Mouse (Mus musculus) MEL (cell line): Measurements from ENCODE around the gene Elobl. TPM values are rescaled to one million over a fixed set of nuclear protein-coding genes. Genes with fewer than 3 reads are reported as not detected.

Experiments
- DNase-seq: peaks from one replicate; pipeline ENCODE4 v3.0.0; 2011; ENCODE audit warnings: low read depth, low spot score
- H3K27ac ChIP-seq: 2 replicates; pipeline ENCODE4 v1.5.1; 2012; ENCODE audit warnings: low read depth, mild to moderate bottlenecking, control low read depth, low read length, moderate library complexity; ENCODE audit not compliant: control insufficient read depth
- H3K27me3 ChIP-seq, 2 experiments: fragments of 150-350 bp in 1 of 2; sonication (generic) in 1 of 2; 2 replicates each; pipeline ENCODE4 v1.6.1; 2012; ENCODE audit warnings: low read length in 2 of 2, mild to moderate bottlenecking in 2 of 2, improper control_type of control experiment in 1 of 2, moderate library complexity in 1 of 2; ENCODE audit not compliant: insufficient read depth in 2 of 2, control insufficient read depth in 1 of 2
- H3K36me3 ChIP-seq, 2 experiments: 2 replicates each; pipeline ENCODE4 v1.6.1; 2012 to 2014; ENCODE audit warnings: low read length in 2 of 2, improper control_type of control experiment in 1 of 2, inconsistent platforms in 1 of 2, mild to moderate bottlenecking in 1 of 2; ENCODE audit not compliant: insufficient read depth in 2 of 2, control insufficient read depth in 1 of 2
- H3K4me1 ChIP-seq, 2 experiments: fragments of 150-350 bp in 1 of 2; sonication (generic) in 1 of 2; 2 replicates each; pipeline ENCODE4 v1.6.1; 2012; ENCODE audit warnings: low read length in 2 of 2, improper control_type of control experiment in 1 of 2, mild to moderate bottlenecking in 1 of 2; ENCODE audit not compliant: insufficient read depth in 2 of 2, control insufficient read depth in 1 of 2
- H3K4me3 ChIP-seq, 2 experiments: fragments of 150-350 bp in 1 of 2; sonication (generic) in 1 of 2; 2 replicates each; pipeline ENCODE4 v1.5.1; 2012; ENCODE audit warnings: low read depth in 2 of 2, low read length in 2 of 2, mild to moderate bottlenecking in 2 of 2, moderate library complexity in 2 of 2, control low read depth in 1 of 2, improper control_type of control experiment in 1 of 2; ENCODE audit not compliant: control insufficient read depth in 1 of 2, insufficient read depth in 1 of 2
- H3K79me2 ChIP-seq: 2 replicates; pipeline ENCODE4 v1.6.1; 2012; ENCODE audit warnings: mild to moderate bottlenecking, low read length, moderate library complexity; ENCODE audit not compliant: control insufficient read depth, poor library complexity, insufficient read depth
- H3K9ac ChIP-seq: 2 replicates; pipeline ENCODE4 v1.6.1; 2012; ENCODE audit warnings: low read depth, mild to moderate bottlenecking, control low read depth, low read length, moderate library complexity; ENCODE audit not compliant: control insufficient read depth, poor library complexity, severe bottlenecking
- H3K9me3 ChIP-seq: fragments of 150-350 bp; sonication (generic); replicated peaks from 2 replicates; pipeline ENCODE4 v1.6.1; 2012; ENCODE audit warnings: mild to moderate bottlenecking, low read length, improper control_type of control experiment, moderate library complexity; ENCODE audit not compliant: insufficient read depth
- BHLHE40 ChIP-seq: IDR thresholded peaks from 2 replicates; pipeline ENCODE4 v1.6.1; 2012; ENCODE audit warnings: low read depth, mild to moderate bottlenecking, inconsistent platforms, low read length, improper control_type of control experiment, borderline replicate concordance
- CHD1 ChIP-seq: IDR thresholded peaks from 2 replicates; pipeline ENCODE4 v1.6.1; 2012; ENCODE audit warnings: low read depth, mild to moderate bottlenecking, inconsistent platforms, low read length, improper control_type of control experiment
- CTCF ChIP-seq, 3 experiments: IDR thresholded peaks in 2 of 3; conservative IDR thresholded peaks in 1 of 3; 2 replicates each; pipeline ENCODE4 v1.5.1; 2011 to 2012; ENCODE audit warnings: low read length in 3 of 3, low read depth in 2 of 3, mild to moderate bottlenecking in 2 of 3, improper control_type of control experiment in 1 of 3, inconsistent platforms in 1 of 3, mixed read lengths in 1 of 3, moderate library complexity in 1 of 3; ENCODE audit not compliant: control insufficient read depth in 1 of 3, insufficient read depth in 1 of 3, poor library complexity in 1 of 3, severe bottlenecking in 1 of 3
- E2F4 ChIP-seq: IDR thresholded peaks from 2 replicates; pipeline ENCODE4 v1.6.1; 2011; ENCODE audit warnings: low read depth, low read length, improper control_type of control experiment, borderline replicate concordance
- ELF1 ChIP-seq: IDR thresholded peaks from 2 replicates; pipeline ENCODE4 v1.6.1; 2014; ENCODE audit warnings: low read depth, mild to moderate bottlenecking, inconsistent platforms, low read length, improper control_type of control experiment, moderate library complexity
- EP300 ChIP-seq, 2 experiments: IDR thresholded peaks; 2 replicates each; pipeline ENCODE4 v1.6.1; 2011; ENCODE audit warnings: improper control_type of control experiment in 2 of 2, low read length in 2 of 2, low read depth in 1 of 2, mild to moderate bottlenecking in 1 of 2
- ETS1 ChIP-seq: IDR thresholded peaks from 2 replicates; pipeline ENCODE4 v1.6.1; 2012; ENCODE audit warnings: low read depth, mild to moderate bottlenecking, inconsistent platforms, low read length, improper control_type of control experiment, moderate library complexity
- HCFC1 ChIP-seq: IDR thresholded peaks from 2 replicates; pipeline ENCODE4 v1.6.1; 2012; ENCODE audit warnings: low read depth, mild to moderate bottlenecking, inconsistent platforms, low read length, improper control_type of control experiment, moderate library complexity
- KAT2A ChIP-seq: conservative IDR thresholded peaks from 2 replicates; pipeline ENCODE4 v1.6.1; 2012; ENCODE audit warnings: low read depth, low read length, improper control_type of control experiment, inconsistent platforms
- MAFK ChIP-seq: IDR thresholded peaks from 2 replicates; pipeline ENCODE4 v1.6.1; 2011; ENCODE audit warnings: low read depth, mild to moderate bottlenecking, low read length, improper control_type of control experiment, borderline replicate concordance
- MAX ChIP-seq: IDR thresholded peaks from 2 replicates; pipeline ENCODE4 v1.6.1; 2011; ENCODE audit warnings: low read length, improper control_type of control experiment
- MAZ ChIP-seq: IDR thresholded peaks from 2 replicates; pipeline ENCODE4 v1.6.1; 2012; ENCODE audit warnings: low read depth, mild to moderate bottlenecking, inconsistent platforms, low read length, improper control_type of control experiment
- MXI1 ChIP-seq: IDR thresholded peaks from 2 replicates; pipeline ENCODE4 v1.6.1; 2011; ENCODE audit warnings: mild to moderate bottlenecking, low read depth, low read length, improper control_type of control experiment
- NELFE ChIP-seq: IDR thresholded peaks from 2 replicates; pipeline ENCODE4 v1.6.1; 2011; ENCODE audit warnings: low read depth, low read length, improper control_type of control experiment
- NRF1 ChIP-seq: IDR thresholded peaks from 2 replicates; pipeline ENCODE4 v1.6.1; 2014; ENCODE audit warnings: low read depth, mild to moderate bottlenecking, inconsistent platforms, low read length, improper control_type of control experiment, moderate library complexity; ENCODE audit not compliant: poor library complexity, insufficient read depth, severe bottlenecking
- POLR2A ChIP-seq, 2 experiments: IDR thresholded peaks; 2 replicates each; pipeline ENCODE4 v1.6.1; 2011 to 2012; ENCODE audit warnings: low read length in 2 of 2, mild to moderate bottlenecking in 2 of 2, control low read depth in 1 of 2, improper control_type of control experiment in 1 of 2, low read depth in 1 of 2, moderate library complexity in 1 of 2; ENCODE audit not compliant: control insufficient read depth in 1 of 2, insufficient read depth in 1 of 2, poor library complexity in 1 of 2
- POLR2AphosphoS2 ChIP-seq: IDR thresholded peaks from 2 replicates; pipeline ENCODE4 v1.6.1; 2011; ENCODE audit warnings: low read length, improper control_type of control experiment
- SIN3A ChIP-seq: IDR thresholded peaks from 2 replicates; pipeline ENCODE4 v1.6.1; 2012; ENCODE audit warnings: low read length, improper control_type of control experiment, inconsistent platforms
- SMC3 ChIP-seq: IDR thresholded peaks from 2 replicates; pipeline ENCODE4 v1.6.1; 2011; ENCODE audit warnings: low read depth, low read length, improper control_type of control experiment
- TAL1 ChIP-seq: IDR thresholded peaks from 2 replicates; pipeline ENCODE4 v1.6.1; 2012; ENCODE audit warnings: mild to moderate bottlenecking, inconsistent platforms, low read length, moderate library complexity, mixed read lengths
- TBP ChIP-seq: IDR thresholded peaks from 2 replicates; pipeline ENCODE4 v1.8.0; 2011; ENCODE audit warnings: low read depth, low read length, improper control_type of control experiment
- TCF12 ChIP-seq: IDR thresholded peaks from 2 replicates; pipeline ENCODE4 v1.6.1; 2014; ENCODE audit warnings: low read depth, mild to moderate bottlenecking, inconsistent platforms, low read length, improper control_type of control experiment, moderate library complexity
- USF1 ChIP-seq: IDR thresholded peaks from 2 replicates; pipeline ENCODE4 v1.6.1; 2014; ENCODE audit warnings: low read depth, mild to moderate bottlenecking, inconsistent platforms, low read length, improper control_type of control experiment, moderate library complexity
- USF2 ChIP-seq, 2 experiments: IDR thresholded peaks; 2 replicates each; pipeline ENCODE4 v1.6.1; 2011 to 2012; ENCODE audit warnings: improper control_type of control experiment in 2 of 2, low read length in 2 of 2, borderline replicate concordance in 1 of 2, inconsistent platforms in 1 of 2, low read depth in 1 of 2, mild to moderate bottlenecking in 1 of 2; ENCODE audit not compliant: insufficient read depth in 1 of 2
- ZC3H11A ChIP-seq: IDR thresholded peaks from 2 replicates; pipeline ENCODE4 v1.6.1; 2012; ENCODE audit warnings: low read depth, mild to moderate bottlenecking, inconsistent platforms, low read length, improper control_type of control experiment
- ZKSCAN1 ChIP-seq: IDR thresholded peaks from 2 replicates; pipeline ENCODE4 v1.6.1; 2012; ENCODE audit warnings: low read depth, mild to moderate bottlenecking, inconsistent platforms, low read length, improper control_type of control experiment, moderate library complexity
- ZMIZ1 ChIP-seq: IDR thresholded peaks from 2 replicates; pipeline ENCODE4 v1.6.1; 2012; ENCODE audit warnings: low read depth, mild to moderate bottlenecking, inconsistent platforms, low read length, improper control_type of control experiment, moderate library complexity
- polyA plus RNA-seq, 2 experiments: library from polyadenylated mRNA; stranded (reverse) in 1 of 2; unstranded in 1 of 2; fragments of >175 nt in 1 of 2; fragments of >200 nt in 1 of 2; gene quantifications; 2 replicates each; pipeline versions ENCODE4 v1.2.1 to v1.2.4; 2012; ENCODE audit warnings: low replicate concordance in 2 of 2, low read depth in 1 of 2; ENCODE audit not compliant: insufficient read length in 2 of 2, insufficient read depth in 1 of 2, missing spikeins in 1 of 2
- total RNA-seq: library from RNA; depleted of rRNA; stranded (reverse); fragments of 300-350 nt; gene quantifications from 2 replicates; pipeline ENCODE4 v1.2.3, GENCODE M21; 2012

Gene Elobl
- total and polyA plus RNA-seq, 3 experiments, result 0.58 to 0.72 TPM; not detected in 1

- peak; percentile 64 for TF ChIP-seq MXI1
- TF ChIP-seq ZKSCAN1, result no peak
- 0 out of 2 replicates have a peak, but pooled peaks have one; percentile 38 for TF ChIP-seq CHD1
- no peak for TF ChIP-seq KAT2A
Measured at GRCm38 (mm10) chr11:88999723-89000526, 33.2 kb upstream of the Elobl start (continued).

GRCm38 (mm10) chr11:88998974-88999722, 32.4 kb upstream of the Elobl start, which contains the start of gene Trim25:
Gene Trim25 (plus strand): TSS chr11:88999376.
- Histone ChIP-seq H3K79me2 (peaks cover 45% of the 10 kb centered on the region), H3K4me1 (peaks cover 16 to 43% of the 10 kb centered on the region in 2 experiments)
- peak; percentile 100 for DNase-seq
- TF ChIP-seq CHD1 (no peak), EP300 (IDR thresholded peaks at IDR 0.05; ENCODE audit: low read depth in 1 of 2, low read length in 2 of 2) (peak in 1 of 2 experiments; percentile 27; a peak in 1 of 4 replicates), USF2 (IDR thresholded peaks at IDR 0.05; ENCODE audit: borderline replicate concordance in 1 of 2, insufficient read depth in 1 of 2, low read depth in 1 of 2, low read length in 2 of 2) (peak; percentile 52 to 85; a peak in 3 of 4 replicates), MXI1 (peak; percentile 81), MAX (peak; percentile 89), NRF1 (peak; percentile 76), MAZ (0 out of 2 replicates have a peak, but pooled peaks have one; percentile 43), TAL1 (no peak), NELFE (peak; percentile 92), MAFK (no peak), SIN3A (peak; percentile 78), POLR2AphosphoS2 (peak; percentile 93), ZC3H11A (no peak), BHLHE40 (peak; percentile 52; the same call in 1 of the 2 replicates), E2F4 (no peak), TCF12 (peak; percentile 71; the same call in 1 of the 2 replicates), TBP (peak; percentile 83), CTCF (IDR thresholded peaks at IDR 0.05 in 2 of 3, conservative IDR thresholded peaks at IDR 0.05 in 1 of 3; ENCODE audit: control insufficient read depth in 1 of 3, insufficient read depth in 1 of 3, low read depth in 2 of 3, low read length in 3 of 3, poor library complexity in 1 of 3, severe bottlenecking in 1 of 3) (0 out of 6 replicates have a peak, but pooled peaks of 1 of the 3 experiments have one; percentile 4), SMC3 (no peak), ZMIZ1 (peak; percentile 91), ELF1 (peak; percentile 71), HCFC1 (peak; percentile 70), POLR2A (IDR thresholded peaks at IDR 0.05; ENCODE audit: control insufficient read depth in 1 of 2, insufficient read depth in 1 of 2, low read depth in 1 of 2, low read length in 2 of 2, poor library complexity in 1 of 2) (peak; percentile 80 to 93; a peak in 3 of 4 replicates), USF1 (peak; percentile 96), ETS1 (peak; percentile 65; the same call in 1 of the 2 replicates), ZKSCAN1 (no peak)
- TF ChIP-seq, all 39 proteins: peak for 19
- H3K4me3 ChIP-seq, result peak within 1 kb of the TSS; percentile 91 to 99
- H3K27ac ChIP-seq, result peak within 1 kb of the TSS; percentile 61
- no peaks in the 10 kb centered on the region for H3K9me3 ChIP-seq
- H3K27me3 ChIP-seq, result no peaks in the 10 kb centered on the region
- H3K9ac ChIP-seq, result peak within 1 kb of the TSS; percentile 97
- H3K36me3 ChIP-seq, result peaks cover 0 to 32% of the 10 kb centered on the region in 2 experiments
